Mouse (Mus musculus): ENCODE measurements at regions not wholly inside any gene's neighbourhood (a gene's known extent, or its start where the extent isn't known, plus 50 kb on each side); places are given as distances from the start of the nearest gene placed in this dataset.

DNA sequence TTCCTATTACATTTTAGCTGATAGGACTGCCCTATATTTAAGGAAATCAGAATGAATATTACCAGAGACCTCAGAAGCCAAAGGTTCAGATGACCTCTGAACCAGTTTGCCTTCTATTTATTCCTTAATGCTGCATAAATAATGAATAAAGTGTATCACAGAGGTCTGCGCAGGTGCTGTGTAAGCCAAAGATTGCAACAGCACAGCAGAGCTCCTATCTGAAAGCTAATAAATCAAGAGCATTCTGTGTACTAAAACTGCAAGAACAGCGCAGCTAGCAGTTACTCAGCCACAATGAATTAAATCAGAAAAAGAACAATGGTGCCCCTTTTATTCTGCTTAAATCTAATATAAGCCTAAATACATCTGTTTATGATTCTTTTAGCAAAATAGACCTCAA lies 1208.5 kb downstream of the Rapgef2 start:
- DNase-seq = peak; percentile 17

DNA sequence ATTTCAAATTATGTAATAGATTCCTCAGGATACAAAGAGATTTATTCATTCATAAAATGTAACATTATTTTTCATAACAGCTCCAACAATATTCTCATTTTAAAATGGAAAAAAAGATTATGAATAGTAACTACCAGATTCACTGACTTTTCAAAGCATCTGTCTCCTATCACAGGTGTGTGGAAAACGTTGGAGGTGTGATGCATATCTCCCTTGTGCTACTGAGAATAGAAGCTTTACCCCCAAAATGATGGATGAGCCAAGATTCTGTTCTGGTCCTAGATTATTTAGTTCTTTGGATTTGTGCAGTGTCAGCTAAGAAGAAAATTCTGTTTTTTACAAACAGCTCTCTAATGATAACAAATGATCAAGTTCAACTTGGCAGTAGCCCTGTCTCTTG lies 1209.0 kb downstream of the Rapgef2 start:
- no peak for DNase-seq

DNA sequence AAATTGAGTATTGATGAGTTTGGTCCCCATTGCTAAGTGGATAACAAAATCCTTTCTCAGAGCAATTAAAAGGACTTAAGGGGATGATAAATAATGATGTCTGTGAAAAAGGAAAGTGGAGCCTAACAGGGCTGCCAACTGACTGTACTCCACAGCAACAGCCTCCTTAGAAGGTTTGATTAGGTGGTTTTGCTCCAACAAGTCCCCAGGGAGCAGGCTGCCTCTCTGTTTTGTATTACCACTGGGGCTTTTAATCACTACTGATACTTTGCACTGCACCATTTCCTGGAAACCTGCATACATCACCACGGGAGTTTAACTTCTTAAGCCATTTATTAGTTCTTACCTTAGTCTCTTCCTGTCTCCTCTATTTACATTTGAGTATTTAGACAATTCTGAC lies 1213.3 kb downstream of the Rapgef2 start:
- DNase-seq = peak; percentile 43

DNA sequence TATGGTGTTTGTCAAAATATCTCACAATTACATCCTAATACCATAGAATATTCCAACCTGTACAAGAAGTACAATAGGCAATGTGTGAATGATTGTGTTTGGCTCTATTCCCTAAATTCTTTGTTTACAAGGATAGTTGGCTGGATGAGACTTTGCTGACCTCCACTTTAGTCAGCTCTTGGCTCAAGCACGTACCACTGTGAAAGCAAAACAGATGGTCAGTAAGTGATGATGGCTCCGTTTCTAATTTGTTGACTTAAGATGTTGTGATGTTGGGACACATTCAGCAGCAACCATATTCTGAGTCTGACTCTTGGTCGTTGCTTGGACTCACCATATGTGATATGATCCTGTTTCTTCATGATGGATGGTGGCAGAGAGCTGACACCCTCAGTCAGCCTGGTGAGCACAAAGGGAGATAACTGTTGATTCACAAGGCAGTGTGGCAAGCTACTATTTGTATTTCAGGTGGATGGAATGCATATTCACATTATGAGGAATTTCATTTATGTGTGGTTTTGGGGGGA lies 1219.1 kb downstream of the Rapgef2 start:
- DNase-seq = no peak

DNA sequence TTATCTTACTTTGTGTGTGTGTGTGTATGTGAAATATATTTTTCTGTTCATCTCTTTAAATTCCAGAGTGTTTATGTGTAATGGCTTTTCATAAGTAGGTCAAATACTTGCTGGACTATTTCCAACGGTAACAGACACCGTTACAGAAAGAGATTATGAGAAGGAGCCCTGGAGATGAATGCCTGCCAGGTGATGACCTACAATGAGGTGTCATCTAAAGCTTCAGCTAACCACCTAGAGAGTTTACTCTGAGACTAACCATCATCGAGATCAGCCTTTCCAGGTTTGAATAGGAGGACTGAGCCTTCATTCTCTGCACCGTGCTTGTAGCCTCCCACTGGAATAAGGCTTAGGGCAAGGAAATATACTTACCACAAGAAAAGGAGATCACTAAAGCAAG lies 1220.0 kb downstream of the Rapgef2 start:
- DNase-seq = peak; percentile 46

DNA sequence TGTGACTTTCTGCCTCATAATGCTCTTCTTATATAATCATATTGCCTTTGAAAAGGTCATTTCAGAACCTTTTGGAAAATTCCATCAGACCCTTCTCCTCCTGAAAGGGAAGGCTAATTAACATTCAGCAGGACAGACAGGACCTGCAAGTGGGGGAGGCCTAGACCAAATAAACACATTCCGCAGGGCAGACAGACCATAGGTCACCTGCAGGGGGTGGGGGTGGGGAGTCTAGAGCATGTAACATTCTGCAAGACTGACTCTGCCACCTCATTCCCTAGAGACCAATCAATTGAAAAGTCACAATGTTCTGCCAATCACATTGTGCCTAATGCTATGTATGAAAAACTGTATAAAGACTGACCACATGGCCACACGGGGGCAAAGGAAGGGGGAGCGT lies 1223.8 kb downstream of the Rapgef2 start:
- no peak for DNase-seq

DNA sequence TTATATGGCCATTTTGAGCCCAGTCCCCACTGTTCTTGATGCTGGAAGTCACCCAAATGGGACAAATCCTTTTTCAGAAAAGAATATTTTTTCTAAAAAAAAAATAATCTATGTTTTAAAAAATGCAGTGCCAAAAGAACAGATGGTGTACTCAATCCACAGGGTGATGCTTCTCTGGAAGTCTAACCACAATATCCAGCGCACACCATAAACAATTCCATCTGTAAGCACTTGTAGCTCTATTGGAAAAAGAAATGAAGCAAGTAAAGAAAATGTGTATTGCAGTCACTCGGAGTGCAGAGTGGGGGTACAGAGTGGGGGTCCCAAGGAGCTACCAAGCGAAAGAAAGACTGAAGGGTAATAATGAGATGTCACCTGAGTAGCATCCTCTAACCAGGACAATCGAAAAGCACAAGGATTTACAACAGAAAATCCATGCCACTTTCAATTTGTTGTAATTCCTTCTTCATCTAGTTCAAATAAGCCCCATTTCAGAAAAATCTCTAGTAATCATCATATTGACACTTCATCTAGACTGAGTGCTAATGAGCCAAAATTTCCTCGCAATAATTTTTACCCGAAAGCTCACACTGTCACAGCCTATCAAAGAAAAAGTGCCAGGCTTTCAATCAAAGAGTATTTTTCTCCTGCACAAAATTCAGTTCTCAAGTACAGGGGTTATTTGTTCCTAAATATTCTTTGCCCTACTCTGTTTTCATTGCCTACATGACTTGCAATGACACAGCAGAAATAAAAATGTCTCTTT lies 1226.3 kb downstream of the Rapgef2 start:
- DNase-seq = no peak
